Mouse (Mus musculus) cerebellum, adult 9-10 months (tissue): Measurements from ENCODE around the gene Vps4b.
"Not testable (repeated sequence)": the region's sequence is repeated elsewhere in the genome, so short reads cannot be mapped to it uniquely, and the experiment has no call there.

Experiments
- DNase-seq: peaks from one replicate; pipeline ENCODE4 v3.0.0; 2022

Gene Vps4b

GRCm38 (mm10) chr1:106750656-106751055 is 45.9 kb downstream of the Vps4b start:
- DNase-seq: no peak

GRCm38 (mm10) chr1:106748555-106749315 is 47.8 kb downstream of the Vps4b start:
- no peak for DNase-seq

GRCm38 (mm10) chr1:106742980-106743379 is 53.5 kb downstream of the Vps4b start:
- no peak for DNase-seq

- DNase-seq: no peak
These were observed 55.8 kb downstream of the Vps4b start for GRCm38 (mm10) chr1:106740735-106741134.

- no peak for DNase-seq
These were observed 56.7 kb downstream of the Vps4b start for GRCm38 (mm10) chr1:106739810-106740209.

GRCm38 (mm10) chr1:106738092-106738491 is 58.4 kb downstream of the Vps4b start:
- no peak for DNase-seq

- DNase-seq: no peak
These were observed 60.3 kb downstream of the Vps4b start for GRCm38 (mm10) chr1:106736211-106736610.

GRCm38 (mm10) chr1:106735586-106735985 is 60.9 kb downstream of the Vps4b start:
- peak; percentile 68 for DNase-seq

- DNase-seq: no peak
These were observed 74.5 kb downstream of the Vps4b start for GRCm38 (mm10) chr1:106722061-106722460.

GRCm38 (mm10) chr1:106717736-106718135 is 78.8 kb downstream of the Vps4b start:
- DNase-seq: not testable (repeated sequence)

- peak; percentile 60 for DNase-seq
These were observed 79.4 kb downstream of the Vps4b start for GRCm38 (mm10) chr1:106717071-106717601.

GRCm38 (mm10) chr1:106716141-106716540 is 80.4 kb downstream of the Vps4b start:
- no peak for DNase-seq

GRCm38 (mm10) chr1:106715111-106716083 is 81.1 kb downstream of the Vps4b start:
- DNase-seq: no peak

- DNase-seq: peak; percentile 63
These were observed 82.0 kb downstream of the Vps4b start for GRCm38 (mm10) chr1:106714530-106714981.
